Mouse (Mus musculus) heart, adult 2 months (tissue): ENCODE results near the gene Suds3. TPM values are rescaled to one million over a fixed set of nuclear protein-coding genes. Genes with fewer than 3 reads are reported as not detected.

ENCODE experiments used
- DNase-seq, 2 experiments: peaks; one replicate each; pipeline ENCODE4 v3.0.0; 2021
- H3K27ac ChIP-seq: fragments of 200-600 bp; 2 replicates; pipeline ENCODE4 v1.8.1; 2022
- H3K27me3 ChIP-seq: fragments of 200-500 bp; 2 replicates; pipeline ENCODE4 v1.6.1; 2012; ENCODE audit warnings: mild to moderate bottlenecking, low read length, inconsistent platforms, mixed read lengths; ENCODE audit not compliant: control insufficient read depth, insufficient read depth
- H3K36me3 ChIP-seq: fragments of 200-500 bp; 2 replicates; pipeline ENCODE4 v1.6.1; 2012; ENCODE audit warnings: low read length, inconsistent platforms; ENCODE audit not compliant: control insufficient read depth, insufficient read depth
- H3K4me1 ChIP-seq: fragments of 200-500 bp; 2 replicates; pipeline ENCODE4 v1.6.1; 2011; ENCODE audit warnings: low read length; ENCODE audit not compliant: control insufficient read depth, insufficient read depth
- H3K4me3 ChIP-seq: fragments of 200-600 bp; 2 replicates; pipeline ENCODE4 v1.8.1; 2022
- H3K79me2 ChIP-seq: fragments of 200-500 bp; replicated peaks from 2 replicates; pipeline ENCODE4 v1.6.1; 2012; ENCODE audit warnings: mild to moderate bottlenecking, inconsistent platforms, low read length, moderate library complexity, mixed read lengths; ENCODE audit not compliant: control insufficient read depth, insufficient read depth
- H3K9ac ChIP-seq: fragments of 200-500 bp; 2 replicates; pipeline ENCODE4 v1.6.1; 2012; ENCODE audit warnings: low read depth, mild to moderate bottlenecking, control low read depth, inconsistent platforms, low read length, mixed read lengths
- CTCF ChIP-seq: fragments of 200-600 bp; IDR thresholded peaks from 2 replicates; pipeline ENCODE4 v1.8.1; 2022; ENCODE audit warnings: antibody characterized with exemption, mild to moderate bottlenecking, moderate library complexity
- EP300 ChIP-seq: fragments of 200-500 bp; IDR thresholded peaks from 2 replicates; pipeline ENCODE4 v1.6.1; 2011; ENCODE audit warnings: low read depth, low read length, control low read depth; ENCODE audit not compliant: insufficient read depth
- POLR2A ChIP-seq: fragments of 200-500 bp; IDR thresholded peaks from 2 replicates; pipeline ENCODE4 v1.6.1; 2011; ENCODE audit warnings: mild to moderate bottlenecking, low read depth, low read length, control low read depth; ENCODE audit not compliant: insufficient read depth
- WGBS: fragments of 180-500 bp; shearing (Covaris S2); methylation state at CpG from one replicate; pipeline ENCODE4 v1.1.7; 2018; 5-methylcytosine and 5-hydroxymethylcytosine counted together
- intact Hi-C: fragments of 180-260 bp; cut with DNase I; formaldehyde crosslinking; loops from one replicate; pipeline ENCODE4 v1.15.1; 2025
- polyA plus RNA-seq: library from polyadenylated mRNA; depleted of rRNA; stranded (reverse); fragments of >200 nt; gene quantifications from 2 replicates; pipeline ENCODE4 v1.2.3, GENCODE M21; 2012
- total RNA-seq, 2 experiments: library from RNA; stranded (reverse); gene quantifications; 2 replicates each; pipeline ENCODE4 v1.2.3; 2021

Suds3 gene
- total and polyA plus RNA-seq, 3 experiments: 44.7 to 112 (median 76.8) TPM

DNA sequence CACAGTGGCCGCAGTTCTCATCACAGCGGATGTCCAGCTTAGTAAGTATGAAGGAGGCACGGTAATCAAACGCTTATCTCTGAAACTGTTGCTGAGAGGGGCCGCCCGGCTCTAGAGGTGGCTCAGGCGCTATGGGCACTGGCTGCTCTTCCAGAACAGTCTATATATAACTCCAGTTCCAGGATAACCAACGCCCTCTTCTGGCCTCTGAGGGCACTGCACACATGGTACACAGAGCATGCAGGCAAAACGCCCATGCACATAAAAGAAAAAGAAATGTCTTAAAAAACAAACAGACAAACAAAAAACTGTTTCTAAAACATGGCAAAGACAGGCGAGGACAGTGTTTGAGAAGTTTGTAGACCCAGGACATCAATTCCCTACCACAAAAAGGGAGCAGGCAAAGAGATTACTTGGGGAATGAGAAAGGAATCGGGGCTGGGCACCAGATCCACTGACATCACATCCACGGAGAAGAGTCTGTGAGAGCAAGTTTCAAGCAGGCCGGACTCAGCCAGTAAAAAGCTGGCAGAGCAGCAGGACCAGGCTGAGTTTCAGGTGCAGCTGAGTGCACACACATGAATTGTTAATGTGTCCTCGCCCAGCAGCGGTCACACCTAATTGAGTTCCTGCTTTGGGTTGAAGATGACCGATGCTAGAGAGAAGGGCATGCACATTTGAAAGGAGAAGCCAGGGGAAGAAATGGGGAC is 4.7 kb downstream of the Suds3 start:
- H3K79me2 ChIP-seq: 0 out of 2 replicates have a peak, but pooled peaks cover 1% of the 10 kb centered on the region
- no peaks in the 10 kb centered on the region for H3K27me3 ChIP-seq
- no peak for DNase-seq
- intact Hi-C loops: loop anchor here (10.0 kb wide), 1 partner anchor 274 kb away; the partner anchor contains the start of gene Rfc5
- 86% methylated on average over 16 of the region's 16 CpGs for WGBS
- no peaks in the 10 kb centered on the region for H3K36me3 ChIP-seq
- H3K4me3 ChIP-seq: no peak overlapping the region
- TF ChIP-seq EP300 (no peak), POLR2A (no peak), CTCF (peak; percentile 34)
- H3K4me1 ChIP-seq: peaks cover under 1% of the 10 kb centered on the region; the same call in 1 of the 2 replicates
- no peak overlapping the region for H3K27ac ChIP-seq
- H3K9ac ChIP-seq: no peak overlapping the region

DNA sequence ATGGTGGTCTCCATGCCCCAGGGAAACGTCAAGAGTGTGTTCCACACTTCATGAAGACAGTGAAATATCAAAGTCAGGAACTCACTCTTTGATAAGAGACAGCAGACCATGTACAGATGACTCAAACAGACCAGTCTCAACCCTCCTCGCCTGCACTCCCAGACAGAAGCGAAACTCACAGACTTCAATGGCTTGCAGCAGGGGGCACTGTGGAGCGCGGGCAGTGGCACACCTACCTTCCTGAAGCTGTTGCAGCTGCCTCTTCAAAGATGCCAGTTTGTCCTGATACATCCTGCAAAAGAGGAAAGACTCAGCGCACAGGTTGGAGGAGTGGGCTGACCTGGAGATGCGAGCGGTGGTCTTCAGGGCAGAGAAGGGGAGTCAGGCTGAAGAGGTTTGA is 6.4 kb downstream of the Suds3 start:
- 82% methylated on average over 8 of the region's 8 CpGs for WGBS
- TF ChIP-seq POLR2A (no peak), EP300 (no peak), CTCF (peak; percentile 41)
- Histone ChIP-seq H3K4me1 (no peaks in the 10 kb centered on the region), H3K36me3 (no peaks in the 10 kb centered on the region), H3K27me3 (no peaks in the 10 kb centered on the region), H3K4me3 (no peak overlapping the region), H3K27ac (no peak overlapping the region), H3K79me2 (0 out of 2 replicates have a peak, but pooled peaks cover 1% of the 10 kb centered on the region), H3K9ac (no peak overlapping the region)
- intact Hi-C loops: no loop called here
- no peak for DNase-seq

DNA sequence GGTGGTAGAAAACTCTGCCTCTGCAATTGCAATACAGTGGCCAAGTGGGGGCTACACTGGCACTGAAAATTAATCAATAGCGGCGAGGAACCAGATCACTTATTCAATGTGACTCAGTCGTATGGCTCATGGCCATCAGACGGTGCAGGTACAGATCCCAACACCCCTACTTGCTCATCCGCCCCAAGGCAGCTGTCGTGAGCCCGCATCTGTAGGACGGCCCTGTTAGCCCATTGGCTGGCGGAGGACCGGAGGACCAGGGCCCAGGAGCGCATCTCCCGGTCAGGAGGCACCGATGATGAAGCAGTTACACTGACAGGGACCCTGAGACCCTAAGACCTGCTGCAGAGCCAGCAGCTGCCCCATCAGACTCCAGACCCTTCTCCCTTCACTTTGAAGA is 7.2 kb downstream of the Suds3 start:
- Histone ChIP-seq H3K4me1 (no peaks in the 10 kb centered on the region), H3K79me2 (0 out of 2 replicates have a peak, but pooled peaks cover 1% of the 10 kb centered on the region), H3K4me3 (no peak overlapping the region), H3K27me3 (no peaks in the 10 kb centered on the region), H3K9ac (no peak overlapping the region), H3K27ac (no peak overlapping the region), H3K36me3 (no peaks in the 10 kb centered on the region)
- TF ChIP-seq CTCF (no peak), POLR2A (no peak), EP300 (no peak)
- intact Hi-C loops: no loop called here
- no peak for DNase-seq
- 95% methylated on average over 13 of the region's 13 CpGs for WGBS

DNA sequence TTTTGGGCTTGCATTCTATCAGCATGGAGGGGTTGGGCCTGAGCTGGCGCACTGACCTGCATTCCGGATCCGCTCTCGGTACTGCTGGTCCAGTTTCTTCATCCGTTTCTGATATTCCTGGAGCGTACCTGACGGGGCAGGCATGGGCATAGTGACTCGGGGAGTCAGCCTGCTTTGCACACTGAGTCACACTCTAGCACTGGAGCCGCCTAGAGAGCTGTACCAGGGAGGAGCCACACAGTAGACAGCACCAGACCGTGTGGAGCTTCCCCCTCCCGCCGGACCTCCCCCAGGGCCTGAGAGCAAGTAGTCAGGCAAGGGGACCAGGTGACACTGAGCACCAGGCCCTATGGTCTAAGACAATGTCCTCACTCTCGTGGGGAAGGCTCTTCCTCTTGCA is 7.6 kb downstream of the Suds3 start:
- 0 out of 2 replicates have a peak, but pooled peaks cover 1% of the 10 kb centered on the region for H3K79me2 ChIP-seq
- intact Hi-C loops: no loop called here
- TF ChIP-seq CTCF: no peak
- no peak for TF ChIP-seq POLR2A
- TF ChIP-seq EP300: no peak
- no peak overlapping the region for H3K9ac ChIP-seq
- H3K27ac ChIP-seq: no peak overlapping the region
- no peak overlapping the region for H3K4me3 ChIP-seq
- DNase-seq: no peak
- no peaks in the 10 kb centered on the region for H3K36me3 ChIP-seq
- no peaks in the 10 kb centered on the region for H3K27me3 ChIP-seq
- WGBS: 93% methylated on average over 13 of the region's 13 CpGs
- no peaks in the 10 kb centered on the region for H3K4me1 ChIP-seq

DNA sequence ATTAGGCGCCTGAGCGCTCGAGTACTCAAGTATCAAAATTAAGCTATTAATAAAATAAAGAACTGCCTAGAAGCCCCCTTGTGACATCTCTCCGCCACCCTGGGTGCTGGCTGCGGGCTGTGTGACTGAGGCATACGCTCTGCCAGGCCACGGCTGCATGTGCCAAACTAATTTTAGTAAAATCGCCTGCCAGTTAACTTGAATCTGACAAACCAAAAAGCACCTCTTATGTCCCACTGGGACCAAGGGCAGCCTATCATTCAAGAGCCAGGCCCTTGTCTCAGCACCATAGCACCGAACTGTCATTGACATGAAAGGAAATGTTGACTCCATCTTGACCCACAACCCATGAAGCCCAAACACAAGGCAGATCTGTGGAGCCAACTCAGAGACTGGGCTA is 10.2 kb downstream of the Suds3 start:
- Histone ChIP-seq H3K79me2 (no peaks in the 10 kb centered on the region), H3K9ac (no peak overlapping the region), H3K4me3 (no peak overlapping the region), H3K4me1 (no peaks in the 10 kb centered on the region), H3K36me3 (no peaks in the 10 kb centered on the region), H3K27ac (no peak overlapping the region), H3K27me3 (no peaks in the 10 kb centered on the region)
- TF ChIP-seq CTCF (no peak), EP300 (no peak), POLR2A (no peak)
- DNase-seq: no peak
- 65% methylated on average over 9 of the region's 9 CpGs for WGBS
- intact Hi-C loops: no loop called here

DNA sequence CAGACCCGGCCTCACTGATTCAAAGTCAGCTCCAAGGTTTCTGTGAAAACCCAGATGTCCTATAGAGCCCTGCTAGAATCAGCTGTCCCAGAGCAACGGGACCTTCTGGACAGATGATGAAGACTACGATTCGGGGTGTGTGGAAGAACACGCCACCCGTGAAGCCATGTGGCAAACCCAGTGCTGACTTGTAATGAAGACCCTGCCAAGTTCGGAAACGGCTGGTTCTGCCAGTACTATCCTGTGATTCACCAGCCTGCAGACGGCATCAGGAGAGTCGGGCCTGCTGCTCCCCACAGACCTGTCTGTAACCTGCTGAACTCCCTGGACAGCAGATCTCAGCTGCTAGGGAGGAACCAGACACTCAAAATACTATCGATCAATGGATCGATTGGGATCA is 11.6 kb downstream of the Suds3 start:
- WGBS: 94% methylated on average over 12 of the region's 12 CpGs
- no peak for TF ChIP-seq CTCF
- no peak for TF ChIP-seq EP300
- no peak for TF ChIP-seq POLR2A
- intact Hi-C loops: no loop called here
- DNase-seq: no peak
- Histone ChIP-seq H3K36me3 (no peaks in the 10 kb centered on the region), H3K9ac (no peak overlapping the region), H3K79me2 (no peaks in the 10 kb centered on the region), H3K27ac (no peak overlapping the region), H3K4me1 (no peaks in the 10 kb centered on the region), H3K27me3 (no peaks in the 10 kb centered on the region), H3K4me3 (no peak overlapping the region)
